Mouse (Mus musculus): ENCODE data around the gene Olfr547.
"Not testable (repeated sequence)": the region's sequence is repeated elsewhere in the genome, so short reads cannot be mapped to it uniquely, and the experiment has no call there.

DNA sequence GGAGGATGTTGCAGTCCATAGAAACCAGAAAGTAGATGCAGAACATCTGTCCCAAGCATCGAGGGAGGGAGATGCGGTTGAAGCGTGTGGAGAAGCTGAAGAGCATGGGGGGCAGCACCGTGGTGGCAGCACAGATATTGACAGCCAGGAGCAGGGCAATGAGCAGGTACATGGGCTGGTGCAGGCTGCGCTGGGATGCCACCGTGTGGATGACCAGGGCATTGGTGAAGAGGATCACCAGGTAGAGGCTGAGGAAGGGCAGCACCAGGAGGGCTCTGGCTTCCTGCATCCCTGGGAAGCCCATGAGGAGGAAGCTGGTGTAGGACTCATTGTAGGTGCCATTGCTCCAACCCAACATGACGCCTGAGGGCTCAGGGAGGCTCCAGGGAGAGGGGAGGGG is 40.1 kb upstream of the Olfr547 start:
- TF ChIP-seq CTCF (IDR thresholded peaks at IDR 0.05; ENCODE audit: extremely low read depth, insufficient read depth, insufficient read length, insufficient replicate concordance); POLR2A (IDR thresholded peaks at IDR 0.05; ENCODE audit: low read depth, low read length): not testable (repeated sequence)

Measured in spleen, adult 2 months (tissue).